In genomic region chr15:98144861-98145507, GRCm38 (mm10) we compare ENCODE assay signal across 8 mouse cellular contexts. TPM values are rescaled to one million over a fixed set of nuclear protein-coding genes. Genes with fewer than 3 reads are reported as not detected.
DNase-seq lines count a peak whose midpoint lies in the region; ATAC-seq lines count a peak whose summit lies in the region.

No protein-coding gene starts in this region.

- no peaks in the 10 kb centered on the region for H3K9me3 ChIP-seq in kidney, embryonic 14.5 days (ENCODE audit: control insufficient read depth, low read length)
- no peaks in the 10 kb centered on the region for H3K9me3 ChIP-seq in forebrain, embryonic 15.5 days
- H3K9me3 ChIP-seq in midbrain, embryonic 15.5 days: no peaks in the 10 kb centered on the region

- under 1% methylated on average over 31 of the region's 36 CpGs for WGBS in kidney, embryonic 14.5 days
- under 1% methylated on average over 33 of the region's 36 CpGs for WGBS in forebrain, embryonic 15.5 days
- under 1% methylated on average over 36 of the region's 36 CpGs for WGBS in large intestine, adult 2 months
- 1% methylated on average over 30 of the region's 36 CpGs for WGBS in midbrain, embryonic 15.5 days

- H3K4me2 ChIP-seq in kidney, embryonic 14.5 days (replicated peaks; ENCODE audit: low read depth, low read length): peak overlapping the region; percentile 59
- peak overlapping the region; percentile 95 for H3K4me2 ChIP-seq in forebrain, embryonic 15.5 days (replicated peaks)
- peak overlapping the region; percentile 88 for H3K4me2 ChIP-seq in midbrain, embryonic 15.5 days

- peak overlapping the region; percentile 87 for H3K4me3 ChIP-seq in kidney, embryonic 14.5 days (ENCODE audit: low read length)
- H3K4me3 ChIP-seq in forebrain, embryonic 15.5 days: peak overlapping the region; percentile 91
- peak overlapping the region; percentile 87 for H3K4me3 ChIP-seq in midbrain, embryonic 15.5 days

- H3K9ac ChIP-seq in kidney, embryonic 14.5 days (ENCODE audit: low read depth, low read length): peak overlapping the region; percentile 89
- peak overlapping the region; percentile 90 for H3K9ac ChIP-seq in forebrain, embryonic 15.5 days (replicated peaks)
- H3K9ac ChIP-seq in midbrain, embryonic 15.5 days: peak overlapping the region; percentile 94

- H3K27ac ChIP-seq in kidney, embryonic 14.5 days (ENCODE audit: low read depth, low read length): peak overlapping the region; percentile 73
- H3K27ac ChIP-seq in forebrain, embryonic 15.5 days (replicated peaks): peak overlapping the region; percentile 61; the same call in 1 of the 2 replicates
- peak overlapping the region; percentile 74 for H3K27ac ChIP-seq in midbrain, embryonic 15.5 days

- no peaks in the 10 kb centered on the region for H3K27me3 ChIP-seq in kidney, embryonic 14.5 days (ENCODE audit: control insufficient read depth, insufficient read depth, low read length)
- H3K27me3 ChIP-seq in forebrain, embryonic 15.5 days: no peaks in the 10 kb centered on the region
- no peaks in the 10 kb centered on the region for H3K27me3 ChIP-seq in midbrain, embryonic 15.5 days (replicated peaks)

- DNase-seq in kidney, adult 18-20 months: no peak
- DNase-seq in adipocyte (ENCODE audit: low spot score): peak; percentile 19
- peak; percentile 8 for DNase-seq in large intestine, adult 2 months (ENCODE audit: low read depth, low spot score)
- DNase-seq in right cerebral cortex, postnatal 4 days: no peak
- no peak for DNase-seq in cerebellum, postnatal 25 days

- H3K36me3 ChIP-seq in kidney, embryonic 14.5 days (ENCODE audit: control insufficient read depth, insufficient read depth, low read length): peaks cover 20% of the 10 kb centered on the region; the same call in 1 of the 2 replicates
- H3K36me3 ChIP-seq in forebrain, embryonic 15.5 days: peaks cover 18% of the 10 kb centered on the region
- H3K36me3 ChIP-seq in midbrain, embryonic 15.5 days (replicated peaks): peaks cover 13% of the 10 kb centered on the region

- peak; percentile 67 for ATAC-seq in kidney, embryonic 14.5 days (ENCODE audit: low FRiP score, low TSS enrichment)
- ATAC-seq in forebrain, embryonic 15.5 days (replicated peaks): no peak; the same call in 1 of the 2 replicates
- ATAC-seq in midbrain, embryonic 15.5 days (replicated peaks): peak; percentile 31

- H3K4me1 ChIP-seq in kidney, embryonic 14.5 days (ENCODE audit: control insufficient read depth, insufficient read depth, low read length): peaks cover 4% of the 10 kb centered on the region; the same call in 1 of the 2 replicates
- H3K4me1 ChIP-seq in forebrain, embryonic 15.5 days: peaks cover 14% of the 10 kb centered on the region
- peaks cover 14% of the 10 kb centered on the region for H3K4me1 ChIP-seq in midbrain, embryonic 15.5 days

RNA-seq across cellular contexts. Expression of gene Asb8, which starts 20.4 kb away (rescaled TPM):
- polyA plus RNA-seq in kidney, embryonic 14.5 days (2014; fragmentation: Nextera tagmentation; extraction: Ambion mirVana): 40.6 and 52.6 TPM in 2 replicates
- 45.0 and 45.1 TPM in 2 replicates for polyA plus RNA-seq in forebrain, embryonic 15.5 days (2015; fragmentation: Nextera tagmentation; extraction: Ambion mirVana)
- polyA plus RNA-seq in large intestine, adult 2 months (2012; rRNA removed): 32.8 and 43.9 TPM in 2 replicates
- polyA plus RNA-seq in midbrain, embryonic 15.5 days (2015; fragmentation: Nextera tagmentation; extraction: Ambion mirVana): 60.5 and 63.3 TPM in 2 replicates

RNA-seq across cellular contexts. Expression of gene Ccdc184, which starts 22.0 kb away (rescaled TPM):
- 0.99 and 1.2 TPM in 2 replicates for polyA plus RNA-seq in kidney, embryonic 14.5 days (2014; fragmentation: Nextera tagmentation; extraction: Ambion mirVana)
- polyA plus RNA-seq in forebrain, embryonic 15.5 days (2015; fragmentation: Nextera tagmentation; extraction: Ambion mirVana): 31.2 and 39.1 TPM in 2 replicates
- polyA plus RNA-seq in large intestine, adult 2 months (2012; rRNA removed): 0.33 TPM in 2 replicates
- 113 and 118 TPM in 2 replicates for polyA plus RNA-seq in midbrain, embryonic 15.5 days (2015; fragmentation: Nextera tagmentation; extraction: Ambion mirVana)

RNA-seq across cellular contexts. Expression of gene Olfr288, which starts 50.4 kb away (rescaled TPM):
- polyA plus RNA-seq in kidney, embryonic 14.5 days (2014; fragmentation: Nextera tagmentation; extraction: Ambion mirVana): not detected in 2 replicates
- not detected in 2 replicates for polyA plus RNA-seq in forebrain, embryonic 15.5 days (2015; fragmentation: Nextera tagmentation; extraction: Ambion mirVana)
- not detected in 2 replicates for polyA plus RNA-seq in large intestine, adult 2 months (2012; rRNA removed)
- polyA plus RNA-seq in midbrain, embryonic 15.5 days (2015; fragmentation: Nextera tagmentation; extraction: Ambion mirVana): not detected in 2 replicates

RNA-seq across cellular contexts. Expression of gene Senp1, which starts 51.4 kb away (rescaled TPM):
- polyA plus RNA-seq in kidney, embryonic 14.5 days (2014; fragmentation: Nextera tagmentation; extraction: Ambion mirVana): 25.9 and 41.2 TPM in 2 replicates
- 25.4 and 26.2 TPM in 2 replicates for polyA plus RNA-seq in forebrain, embryonic 15.5 days (2015; fragmentation: Nextera tagmentation; extraction: Ambion mirVana)
- polyA plus RNA-seq in large intestine, adult 2 months (2012; rRNA removed): 9.3 and 12.1 TPM in 2 replicates
- polyA plus RNA-seq in midbrain, embryonic 15.5 days (2015; fragmentation: Nextera tagmentation; extraction: Ambion mirVana): 23.2 and 24.3 TPM in 2 replicates

RNA-seq across cellular contexts. Expression of gene Pfkm, which starts 52.6 kb away (rescaled TPM):
- polyA plus RNA-seq in kidney, embryonic 14.5 days (2014; fragmentation: Nextera tagmentation; extraction: Ambion mirVana): 23.4 and 34.2 TPM in 2 replicates
- polyA plus RNA-seq in forebrain, embryonic 15.5 days (2015; fragmentation: Nextera tagmentation; extraction: Ambion mirVana): 84.2 and 84.4 TPM in 2 replicates
- 8.3 and 9.8 TPM in 2 replicates for polyA plus RNA-seq in large intestine, adult 2 months (2012; rRNA removed)
- 91.6 and 94.5 TPM in 2 replicates for polyA plus RNA-seq in midbrain, embryonic 15.5 days (2015; fragmentation: Nextera tagmentation; extraction: Ambion mirVana)

Comparison
In these comparisons a context has a peak if more than half of its experiments do, and no peak if none do; other contexts are left out.
1. DNase-seq: peak in adipocyte (single experiment) and large intestine, adult 2 months (single experiment); none in kidney, adult 18-20 months (single experiment), right cerebral cortex, postnatal 4 days (single experiment) and cerebellum, postnatal 25 days (0 of 2).
2. RNA of gene Ccdc184, which starts 22.0 kb away (polyA plus RNA-seq): 113 to 118 TPM in midbrain, embryonic 15.5 days and 31.2 to 39.1 TPM in forebrain, embryonic 15.5 days; 0.99 to 1.2 TPM in kidney, embryonic 14.5 days and 0.33 TPM in large intestine, adult 2 months; every median in the first group is over 10 times any median in the second.
3. Peak in every context shown above with its lines, with median percentiles within 50 percentile points of each other: H3K27ac ChIP-seq, H3K4me2 ChIP-seq, H3K4me3 ChIP-seq and H3K9ac ChIP-seq.